Mouse (Mus musculus) stomach, postnatal 0 days (tissue): ENCODE results near the gene Meltf.
"Not testable (repeated sequence)": the region's sequence is repeated elsewhere in the genome, so short reads cannot be mapped to it uniquely, and the experiment has no call there.

Experiments
- CTCF ChIP-seq: IDR thresholded peaks from 2 replicates; pipeline ENCODE4 v1.5.1; 2016; ENCODE audit warnings: antibody characterized with exemption, low read depth, mild to moderate bottlenecking, moderate library complexity
- EP300 ChIP-seq: optimal IDR thresholded peaks from 2 replicates; pipeline ENCODE3; 2016; ENCODE audit warnings: antibody characterized with exemption

DNA sequence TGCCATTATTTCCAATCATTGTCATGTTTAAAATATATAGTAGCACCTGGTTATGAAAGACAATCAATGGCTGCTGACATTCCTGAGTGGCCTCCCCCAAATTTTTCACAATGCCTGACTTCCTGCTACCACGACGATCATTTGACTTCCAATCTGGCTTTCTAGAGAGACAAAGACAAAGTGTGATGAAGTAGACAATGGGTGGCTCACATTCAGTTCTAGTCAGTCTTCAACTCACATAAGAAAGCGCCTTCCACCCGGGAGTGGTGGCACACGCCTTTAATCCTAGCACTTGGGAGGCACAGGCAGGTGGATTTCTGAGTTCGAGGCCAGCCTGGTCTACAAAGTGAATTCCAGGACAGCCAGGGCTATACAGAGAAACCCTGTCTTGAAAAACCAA, 67.4 kb downstream of the Meltf start:
- TF ChIP-seq CTCF, EP300: not testable (repeated sequence)
